Mouse (Mus musculus) limb, embryonic 14.5 days (tissue): ENCODE data around the gene Vps13d. TPM values are rescaled to one million over a fixed set of nuclear protein-coding genes. Genes with fewer than 3 reads are reported as not detected.

Experiments
- ATAC-seq: fragments of 200-750 bp; cut with Nextera tagmentation; 2 replicates; pipeline ENCODE4 v1.8.0; 2017; ENCODE audit warnings: low read depth, moderate number of reproducible peaks, moderate TSS enrichment; ENCODE audit not compliant: low FRiP score
- DNase-seq: peaks from one replicate; pipeline ENCODE4 v3.0.0-alpha.2; 2015; ENCODE audit warnings: low spot score
- H3K27ac ChIP-seq: fragments of 300-500 bp; sonication (generic); replicated peaks from 2 replicates; pipeline ENCODE4 v1.5.1; 2014; ENCODE audit warnings: low read depth, mild to moderate bottlenecking, low read length, moderate library complexity, mixed read lengths
- H3K27me3 ChIP-seq: fragments of 300-500 bp; sonication (generic); 2 replicates; pipeline ENCODE4 v1.6.1; 2014; ENCODE audit warnings: low read length, mixed read lengths; ENCODE audit not compliant: control insufficient read depth, insufficient read depth
- H3K36me3 ChIP-seq: fragments of 300-500 bp; sonication (generic); 2 replicates; pipeline ENCODE4 v1.6.1; 2014; ENCODE audit warnings: mild to moderate bottlenecking, low read length, moderate library complexity, mixed read lengths; ENCODE audit not compliant: control insufficient read depth, insufficient read depth
- H3K4me1 ChIP-seq: fragments of 300-500 bp; sonication (generic); 2 replicates; pipeline ENCODE4 v1.6.1; 2014; ENCODE audit warnings: antibody characterized with exemption, low read length, mixed read lengths; ENCODE audit not compliant: control insufficient read depth, insufficient read depth
- H3K4me2 ChIP-seq: fragments of 300-500 bp; sonication (generic); replicated peaks from 2 replicates; pipeline ENCODE4 v1.6.1; 2014; ENCODE audit warnings: low read depth, mild to moderate bottlenecking, low read length, moderate library complexity; ENCODE audit not compliant: severe bottlenecking
- H3K4me3 ChIP-seq: fragments of 300-500 bp; sonication (generic); replicated peaks from 2 replicates; pipeline ENCODE4 v1.5.1; 2014; ENCODE audit warnings: low read length
- H3K9ac ChIP-seq: fragments of 300-500 bp; sonication (generic); 2 replicates; pipeline ENCODE4 v1.6.1; 2014; ENCODE audit warnings: mild to moderate bottlenecking, low read depth, low read length, moderate library complexity; ENCODE audit not compliant: severe bottlenecking
- H3K9me3 ChIP-seq: fragments of 300-500 bp; sonication (generic); 2 replicates; pipeline ENCODE4 v1.6.1; 2016; ENCODE audit warnings: low read length; ENCODE audit not compliant: control insufficient read depth
- POLR2A ChIP-seq: fragments of 200-500 bp; IDR thresholded peaks from 2 replicates; pipeline ENCODE4 v1.8.0; 2012; ENCODE audit warnings: inconsistent platforms, mild to moderate bottlenecking, moderate library complexity, borderline replicate concordance; ENCODE audit not compliant: insufficient read depth, insufficient read length; ENCODE audit errors: extremely low read depth
- WGBS: fragments of 180-500 bp; shearing (Covaris S2); extraction: QIAGEN DNeasy Blood & Tissue Kit; methylation state at CpG from one replicate; pipeline ENCODE4 v1.1.7; 2014; 5-methylcytosine and 5-hydroxymethylcytosine counted together
- polyA plus RNA-seq, 2 experiments: library from polyadenylated mRNA; depleted of rRNA in 1 of 2; stranded (reverse) in 1 of 2; unstranded in 1 of 2; fragments of >200 nt; fragmentation: Nextera tagmentation in 1 of 2; extraction: Ambion mirVana in 1 of 2; gene quantifications; 2 replicates each; pipeline versions ENCODE4 v1.2.1 to v1.2.3; 2012 to 2014

Gene Vps13d
- polyA plus RNA-seq, 2 experiments, result 16.8 to 26.3 TPM

DNA sequence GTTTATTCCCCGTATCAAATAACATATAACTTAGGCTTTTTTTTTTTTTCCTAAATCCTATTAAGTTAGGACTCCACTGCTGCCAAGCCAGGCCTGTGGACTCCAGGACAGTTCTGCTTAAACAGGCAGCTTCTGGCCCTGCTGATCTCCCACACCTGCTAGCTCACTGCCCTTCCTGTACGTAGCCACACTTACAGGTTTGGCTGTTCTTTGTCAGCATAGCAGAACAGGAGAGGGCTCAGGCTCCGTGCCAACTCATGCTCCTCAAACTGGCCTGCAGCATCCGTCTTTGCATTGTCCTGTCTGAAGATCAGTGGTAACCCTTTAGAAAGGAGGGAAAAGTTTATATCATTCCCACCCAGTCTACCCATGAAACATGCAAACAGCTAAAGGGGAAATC, 108.3 kb downstream of the Vps13d start:
- Histone ChIP-seq H3K9me3 (no peaks in the 10 kb centered on the region), H3K9ac (no peak overlapping the region), H3K27ac (no peak overlapping the region), H3K4me1 (0 out of 2 replicates have a peak, but pooled peaks cover 6% of the 10 kb centered on the region), H3K27me3 (no peaks in the 10 kb centered on the region), H3K4me3 (no peak overlapping the region), H3K36me3 (peaks cover 73% of the 10 kb centered on the region), H3K4me2 (no peak overlapping the region)
- DNase-seq (no peak), ATAC-seq (no peak)
- WGBS, result 53% methylated on average over 4 of the region's 4 CpGs
- TF ChIP-seq POLR2A, result no peak

DNA sequence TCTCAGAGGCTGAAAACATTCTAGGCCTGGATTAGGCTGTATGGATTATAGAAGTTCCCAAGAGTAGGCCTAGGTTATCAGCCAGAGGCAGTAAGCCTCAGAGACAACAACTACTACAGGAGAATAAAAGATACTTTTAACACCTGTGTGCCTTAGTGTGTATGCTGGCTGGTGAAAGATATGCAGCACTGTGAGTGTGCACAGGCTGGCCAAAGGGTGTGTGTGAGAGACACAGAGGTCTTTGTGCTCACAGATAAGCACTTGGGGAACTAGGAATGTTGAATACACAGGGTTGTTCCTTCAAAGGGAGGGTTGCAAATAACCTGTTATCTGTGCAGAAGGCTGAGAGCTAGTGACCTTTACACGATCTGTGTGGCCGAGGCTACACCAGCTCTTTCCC, 115.5 kb downstream of the Vps13d start:
- Histone ChIP-seq H3K4me2 (no peak overlapping the region), H3K4me3 (no peak overlapping the region), H3K27ac (no peak overlapping the region), H3K9ac (no peak overlapping the region), H3K4me1 (no peaks in the 10 kb centered on the region), H3K9me3 (no peaks in the 10 kb centered on the region), H3K27me3 (no peaks in the 10 kb centered on the region), H3K36me3 (peaks cover 45% of the 10 kb centered on the region)
- 97% methylated on average over 2 of the region's 2 CpGs for WGBS
- TF ChIP-seq POLR2A, result no peak
- ATAC-seq (no peak), DNase-seq (no peak)

DNA sequence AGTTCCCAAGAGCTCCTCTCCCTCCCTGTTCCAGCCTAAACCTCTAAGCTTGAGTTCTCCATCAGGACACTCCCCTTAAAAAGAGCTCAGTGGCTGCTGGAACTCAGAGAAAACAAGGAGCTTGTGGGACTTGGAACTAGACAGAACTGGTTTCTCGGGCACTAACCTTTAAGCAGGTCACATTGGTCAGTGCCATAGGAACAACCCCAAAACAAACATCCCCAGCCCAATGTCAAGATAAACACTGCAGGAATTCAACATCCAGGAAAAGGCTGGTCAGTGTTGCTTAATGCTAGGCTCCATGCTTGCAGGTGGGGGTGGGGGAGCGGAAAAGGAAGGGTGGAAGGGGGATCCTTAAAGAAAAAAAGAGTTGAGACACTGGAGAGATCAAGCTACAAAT, 120.5 kb downstream of the Vps13d start:
- ATAC-seq, result no peak
- DNase-seq, result no peak
- Histone ChIP-seq H3K27ac (no peak overlapping the region), H3K4me1 (no peaks in the 10 kb centered on the region), H3K9ac (no peak overlapping the region), H3K9me3 (no peaks in the 10 kb centered on the region), H3K4me3 (no peak overlapping the region), H3K27me3 (no peaks in the 10 kb centered on the region), H3K4me2 (no peak overlapping the region), H3K36me3 (peaks cover 64% of the 10 kb centered on the region)
- no peak for TF ChIP-seq POLR2A
- WGBS, result 89% methylated on average over 2 of the region's 2 CpGs

DNA sequence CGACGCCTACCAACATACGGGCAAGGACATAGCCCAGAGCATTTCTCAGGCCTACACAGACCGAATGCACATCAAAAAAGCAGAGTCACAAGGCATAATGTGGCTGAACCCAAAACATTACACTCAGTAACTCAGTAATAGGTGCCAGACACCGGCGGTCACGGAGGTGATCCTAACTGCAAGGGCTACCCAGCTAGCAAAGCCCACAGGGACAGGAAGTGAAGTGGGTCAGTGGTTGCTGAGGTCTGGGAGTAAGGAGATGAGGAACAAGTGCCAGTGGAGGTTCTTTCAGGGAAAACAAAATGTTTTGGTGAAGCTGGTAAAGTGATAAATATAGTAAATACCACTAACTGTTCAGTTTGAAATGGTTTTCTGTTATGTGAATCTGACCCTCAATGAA, 121.1 kb downstream of the Vps13d start:
- no peak for TF ChIP-seq POLR2A
- ATAC-seq (no peak), DNase-seq (no peak)
- no peaks in the 10 kb centered on the region for H3K9me3 ChIP-seq
- no peaks in the 10 kb centered on the region for H3K4me1 ChIP-seq
- 76% methylated on average over 7 of the region's 7 CpGs for WGBS
- no peaks in the 10 kb centered on the region for H3K27me3 ChIP-seq
- no peak overlapping the region for H3K27ac ChIP-seq
- H3K9ac ChIP-seq, result no peak overlapping the region
- H3K36me3 ChIP-seq, result peaks cover 64% of the 10 kb centered on the region
- H3K4me3 ChIP-seq, result no peak overlapping the region
- H3K4me2 ChIP-seq, result no peak overlapping the region

DNA sequence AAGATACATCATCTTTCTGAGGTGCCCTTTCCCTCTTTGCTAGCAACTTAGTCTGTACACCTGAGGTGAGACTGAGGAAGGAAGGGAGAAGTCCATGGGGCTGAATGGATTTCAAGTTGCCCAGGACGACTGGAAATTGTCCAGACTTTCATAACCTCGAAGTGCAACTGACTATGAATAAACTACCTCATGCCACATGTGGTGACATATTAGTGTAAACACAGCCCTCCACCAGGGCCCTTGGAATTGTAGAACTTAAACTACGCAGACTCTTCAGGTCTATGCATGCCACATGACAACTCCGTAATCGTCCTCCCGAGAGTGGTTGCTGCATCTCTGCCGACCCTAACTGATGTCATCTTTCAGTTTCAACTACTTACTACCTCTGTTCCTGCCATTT, 122.9 kb downstream of the Vps13d start:
- Histone ChIP-seq H3K4me3 (no peak overlapping the region), H3K4me2 (no peak overlapping the region), H3K4me1 (no peaks in the 10 kb centered on the region), H3K27ac (no peak overlapping the region), H3K27me3 (no peaks in the 10 kb centered on the region), H3K9ac (no peak overlapping the region), H3K9me3 (no peaks in the 10 kb centered on the region), H3K36me3 (peaks cover 69% of the 10 kb centered on the region)
- 84% methylated on average over 7 of the region's 7 CpGs for whole genome bisulfite sequencing
- DNase-seq (no peak), ATAC-seq (no peak)
- TF ChIP-seq POLR2A, result no peak
